Comparison of ENCODE assay signal across 9 mouse cellular contexts in genomic region chr6:128629771-128630739, GRCm38 (mm10). TPM values are rescaled to one million over a fixed set of nuclear protein-coding genes. Genes with fewer than 3 reads are reported as not detected.
DNase-seq lines count a peak whose midpoint lies in the region; ATAC-seq and TF ChIP-seq lines count a peak whose summit lies in the region.
"Not testable (repeated sequence)": the region's sequence is repeated elsewhere in the genome, so short reads cannot be mapped to it uniquely, and the experiment has no call there.
"Had no signal": no experiment of that assay in that cellular context is flagged by ENCODE, and none has a peak within 500 bp of the region (broad histone marks: within the 10 kb centered on the region; RNA-seq: fewer than 3 reads in every experiment).

No protein-coding gene starts in this region.

- H3K27ac ChIP-seq in bone marrow macrophage, adult 2 months (ENCODE audit: insufficient read depth, low read depth, low read length); heart, embryonic 12.5 days (ENCODE audit: poor library complexity, severe bottlenecking); kidney, embryonic 16.5 days (ENCODE audit: low read length); limb, embryonic 14.5 days (replicated peaks; ENCODE audit: low read depth, low read length); midbrain, embryonic 14.5 days (replicated peaks; ENCODE audit: low read depth, low read length): not testable (repeated sequence)

- not testable (repeated sequence) for H3K4me3 ChIP-seq in bone marrow macrophage, adult 2 months (ENCODE audit: insufficient read depth, low read length); heart, embryonic 12.5 days; kidney, embryonic 16.5 days (ENCODE audit: low read length); limb, embryonic 14.5 days (replicated peaks; ENCODE audit: low read length); midbrain, embryonic 14.5 days (replicated peaks; ENCODE audit: low read depth, low read length)

- H3K4me1 ChIP-seq in bone marrow macrophage, adult 2 months (ENCODE audit: control insufficient read depth, insufficient read depth, low read length); heart, embryonic 12.5 days (replicated peaks); kidney, embryonic 16.5 days (ENCODE audit: insufficient read depth, low read length); limb, embryonic 14.5 days (ENCODE audit: control insufficient read depth, insufficient read depth, low read length); midbrain, embryonic 14.5 days (ENCODE audit: control insufficient read depth, insufficient read depth, low read length): not testable (repeated sequence)

- not testable (repeated sequence) for H3K36me3 ChIP-seq in heart, embryonic 12.5 days; kidney, embryonic 16.5 days (ENCODE audit: insufficient read depth, low read length); limb, embryonic 14.5 days (ENCODE audit: control insufficient read depth, insufficient read depth, low read length); midbrain, embryonic 14.5 days (ENCODE audit: control insufficient read depth, insufficient read depth, low read length)

- not testable (repeated sequence) for H3K27me3 ChIP-seq in heart, embryonic 12.5 days (replicated peaks); kidney, embryonic 16.5 days (ENCODE audit: insufficient read depth, low read length); limb, embryonic 14.5 days (ENCODE audit: control insufficient read depth, insufficient read depth, low read length); midbrain, embryonic 14.5 days (ENCODE audit: control insufficient read depth, insufficient read depth, low read length)

- not testable (repeated sequence) for H3K9me3 ChIP-seq in heart, embryonic 12.5 days (replicated peaks); kidney, embryonic 16.5 days (ENCODE audit: low read length); limb, embryonic 14.5 days (ENCODE audit: control insufficient read depth, low read length); midbrain, embryonic 14.5 days (ENCODE audit: control insufficient read depth, low read length)

- not testable (repeated sequence) for H3K4me2 ChIP-seq in heart, embryonic 12.5 days; kidney, embryonic 16.5 days (replicated peaks; ENCODE audit: low read depth, low read length); limb, embryonic 14.5 days (replicated peaks; ENCODE audit: low read depth, low read length, severe bottlenecking); midbrain, embryonic 14.5 days (ENCODE audit: low read length)

- not testable (repeated sequence) for TF ChIP-seq POLR2A in bone marrow macrophage, adult 2 months (IDR thresholded peaks at IDR 0.05; ENCODE audit: borderline replicate concordance, low read depth, low read length); limb, embryonic 14.5 days (IDR thresholded peaks at IDR 0.05; ENCODE audit: borderline replicate concordance, extremely low read depth, insufficient read depth, insufficient read length)

- peak; percentile 81; the same call in 1 of the 2 replicates for ATAC-seq in erythroblast, adult 5-6 weeks (replicated peaks; ENCODE audit: low FRiP score, poor library complexity, severe bottlenecking)
- ATAC-seq in heart, embryonic 12.5 days (ENCODE audit: insufficient number of reproducible peaks, low FRiP score) = peak; percentile 63; the same call in 1 of the 2 replicates
- ATAC-seq in kidney, embryonic 16.5 days (ENCODE audit: low FRiP score, low TSS enrichment) = peak; percentile 93
- ATAC-seq in limb, embryonic 14.5 days (ENCODE audit: low FRiP score, low read depth) = peak; percentile 81
- ATAC-seq in midbrain, embryonic 14.5 days (ENCODE audit: low FRiP score, low TSS enrichment) = peak; percentile 88

- WGBS in heart, embryonic 12.5 days = 47% methylated on average over 13 of the region's 13 CpGs
- WGBS in kidney, embryonic 16.5 days = 58% methylated on average over 13 of the region's 13 CpGs
- WGBS in limb, embryonic 14.5 days = 55% methylated on average over 12 of the region's 13 CpGs
- WGBS in midbrain, embryonic 14.5 days = 58% methylated on average over 12 of the region's 13 CpGs

- peak; percentile 24 for DNase-seq in 3134 (ENCODE audit: extremely low read depth, insufficient read length, low spot score)
- DNase-seq in limb, embryonic 14.5 days (ENCODE audit: low spot score) = peak; percentile 74
- DNase-seq in midbrain, embryonic 14.5 days = peak; percentile 87
- DNase-seq in skeletal muscle tissue, adult 2 months (ENCODE audit: low read depth, low spot score) = peak; percentile 0

- peak; percentile 19; the same call in 1 of the 2 replicates for TF ChIP-seq CTCF in bone marrow macrophage, adult 2 months (IDR thresholded peaks at IDR 0.05; ENCODE audit: low read depth, low read length)

- not testable (repeated sequence) for H3K9ac ChIP-seq in heart, embryonic 12.5 days; kidney, embryonic 16.5 days (replicated peaks; ENCODE audit: low read length); limb, embryonic 14.5 days (ENCODE audit: low read depth, low read length, severe bottlenecking); midbrain, embryonic 14.5 days (replicated peaks; ENCODE audit: low read length)

RNA-seq across cellular contexts. Expression of gene Klrb1a, which starts 6.7 kb away (rescaled TPM):
- polyA plus RNA-seq in bone marrow macrophage, adult 2 months (2012; ENCODE audit: insufficient read depth, insufficient read length, missing spikeins) = not detected in 2 replicates
- total RNA-seq in erythroblast, adult 5-6 weeks (2015; ENCODE audit: low replicate concordance) = not detected in 2 replicates
- 2.0 TPM in 1 of 2 replicates, not detected in the other for total RNA-seq in erythroblast, adult 5-6 weeks (2017; ENCODE audit: low replicate concordance)
- polyA plus RNA-seq in heart, embryonic 12.5 days (2016; fragmentation: Nextera tagmentation; extraction: Ambion mirVana) = not detected in 2 replicates
- not detected in 2 replicates for polyA plus RNA-seq in kidney, embryonic 16.5 days (2015; fragmentation: Nextera tagmentation; extraction: Ambion mirVana)
- polyA plus RNA-seq in limb, embryonic 14.5 days (2012; rRNA removed) = not detected in 2 replicates
- polyA plus RNA-seq in limb, embryonic 14.5 days (2014; fragmentation: Nextera tagmentation; extraction: Ambion mirVana) = not detected in 2 replicates
- polyA plus RNA-seq in midbrain, embryonic 14.5 days (2014; fragmentation: Nextera tagmentation; extraction: Ambion mirVana) = not detected in 2 replicates

RNA-seq across cellular contexts. Expression of gene Clec2h, which starts 32.1 kb away (rescaled TPM):
- not detected in 2 replicates for polyA plus RNA-seq in bone marrow macrophage, adult 2 months (2012; ENCODE audit: insufficient read depth, insufficient read length, missing spikeins)
- not detected in 2 replicates for total RNA-seq in erythroblast, adult 5-6 weeks (2015; ENCODE audit: low replicate concordance)
- total RNA-seq in erythroblast, adult 5-6 weeks (2017; ENCODE audit: low replicate concordance) = 0.42 TPM in 1 of 2 replicates, not detected in the other
- polyA plus RNA-seq in heart, embryonic 12.5 days (2016; fragmentation: Nextera tagmentation; extraction: Ambion mirVana) = 0.18 TPM in 1 of 2 replicates, not detected in the other
- 0.08 and 0.19 TPM in 2 replicates for polyA plus RNA-seq in kidney, embryonic 16.5 days (2015; fragmentation: Nextera tagmentation; extraction: Ambion mirVana)
- polyA plus RNA-seq in limb, embryonic 14.5 days (2012; rRNA removed) = not detected in 2 replicates
- not detected in 2 replicates for polyA plus RNA-seq in limb, embryonic 14.5 days (2014; fragmentation: Nextera tagmentation; extraction: Ambion mirVana)
- not detected in 2 replicates for polyA plus RNA-seq in midbrain, embryonic 14.5 days (2014; fragmentation: Nextera tagmentation; extraction: Ambion mirVana)
- polyA plus RNA-seq: inflammation-experienced regulatory T-cells, adult 6 months had no signal

RNA-seq across cellular contexts. Expression of gene A2ml1, which starts 48.6 kb away (rescaled TPM):
- polyA plus RNA-seq in bone marrow macrophage, adult 2 months (2012; ENCODE audit: insufficient read depth, insufficient read length, missing spikeins) = 0.84 TPM in 1 of 2 replicates, not detected in the other
- total RNA-seq in erythroblast, adult 5-6 weeks (2015; ENCODE audit: low replicate concordance) = not detected in 2 replicates
- 0.28 TPM in 1 of 2 replicates, not detected in the other for total RNA-seq in erythroblast, adult 5-6 weeks (2017; ENCODE audit: low replicate concordance)
- 0.08 and 0.15 TPM in 2 replicates for polyA plus RNA-seq in heart, embryonic 12.5 days (2016; fragmentation: Nextera tagmentation; extraction: Ambion mirVana)
- 0.26 and 0.32 TPM in 2 replicates for polyA plus RNA-seq in kidney, embryonic 16.5 days (2015; fragmentation: Nextera tagmentation; extraction: Ambion mirVana)
- polyA plus RNA-seq in limb, embryonic 14.5 days (2012; rRNA removed) = 0.10 TPM in 1 of 2 replicates, not detected in the other
- polyA plus RNA-seq in limb, embryonic 14.5 days (2014; fragmentation: Nextera tagmentation; extraction: Ambion mirVana) = not detected in 2 replicates
- 0.43 and 1.00 TPM in 2 replicates for polyA plus RNA-seq in midbrain, embryonic 14.5 days (2014; fragmentation: Nextera tagmentation; extraction: Ambion mirVana)
- polyA plus RNA-seq: inflammation-experienced regulatory T-cells, adult 6 months had no signal

Comparison
In these comparisons a context has a peak if more than half of its experiments do, and no peak if none do; other contexts are left out.
1. DNase-seq: peak in every context shown above with its lines; median percentile 87 in midbrain, embryonic 14.5 days; 74 in limb, embryonic 14.5 days; 24 in 3134; 0 in skeletal muscle tissue, adult 2 months.